Mouse (Mus musculus): ENCODE data around the gene Cipc.

The Cipc gene

DNA sequence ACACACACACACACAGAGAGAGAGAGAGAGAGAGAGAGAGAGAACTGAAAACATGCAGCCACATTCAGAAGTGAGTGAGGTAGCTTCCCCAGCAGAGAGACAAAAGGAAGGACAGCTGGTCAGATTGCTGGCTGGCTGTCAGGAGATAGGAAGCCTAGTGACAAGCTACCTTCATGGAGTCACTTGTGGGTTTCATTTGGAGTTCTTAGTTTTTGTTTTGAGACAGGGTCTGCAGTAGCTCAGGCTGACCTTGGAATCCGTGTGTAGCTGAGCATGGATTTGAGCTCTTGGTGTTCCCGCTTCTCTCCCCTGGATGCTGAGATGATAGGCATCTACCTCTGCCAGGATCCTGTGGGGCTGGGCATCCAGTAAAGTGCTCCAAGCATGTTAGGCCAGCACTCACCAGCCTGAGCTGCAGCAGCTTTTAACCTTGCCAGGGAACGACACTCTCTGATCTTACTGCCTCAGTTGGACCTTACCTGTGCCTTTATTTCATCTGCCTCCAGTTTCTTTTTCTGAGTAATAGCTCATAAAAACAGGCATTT, 14.0 kb downstream of the Cipc start:
- no peak for DNase-seq (ENCODE audit: low spot score)

- DNase-seq (ENCODE audit: low spot score) = peak; percentile 79
Observed at GRCm38 (mm10) chr12:86961589-86962344, 14.9 kb downstream of the Cipc start.

DNA sequence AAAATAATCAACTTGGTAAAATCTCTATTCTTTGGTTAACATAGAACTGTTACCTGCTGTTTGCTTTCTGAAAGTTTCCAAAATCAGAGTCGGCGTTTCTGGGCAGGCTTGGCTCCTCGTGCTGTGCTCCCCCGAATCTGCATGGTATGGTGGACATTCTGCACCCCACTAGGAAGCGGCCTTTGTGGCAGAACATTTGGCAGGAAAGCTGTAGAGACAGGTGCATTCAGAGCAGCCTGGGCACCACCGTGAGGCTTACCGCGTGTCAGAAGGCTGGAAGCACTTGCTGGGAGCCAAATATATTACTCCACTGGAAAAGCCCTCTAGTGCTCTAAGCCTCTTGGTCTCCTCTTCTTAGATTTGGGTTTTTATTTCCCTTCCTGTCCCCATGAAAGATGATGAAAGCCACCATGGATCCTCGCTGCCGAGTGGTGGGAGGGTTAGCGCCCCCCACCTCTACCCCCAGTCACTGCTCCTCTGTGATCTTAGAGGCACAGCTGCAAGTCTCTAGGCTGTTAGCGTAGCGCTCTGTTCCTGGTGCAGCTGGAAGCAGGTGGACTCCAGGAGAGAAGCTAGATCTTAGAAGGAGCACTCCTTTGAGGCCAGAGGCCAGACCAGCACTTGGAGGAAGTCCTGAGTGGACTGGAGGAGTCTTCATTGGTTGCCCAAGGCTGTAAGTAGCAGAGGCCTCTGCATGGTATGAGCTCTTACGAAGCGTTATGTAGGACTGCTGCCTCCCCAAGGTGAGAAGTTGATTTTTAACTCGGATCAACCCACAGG, 17.6 kb downstream of the Cipc start:
- DNase-seq (ENCODE audit: low spot score) = no peak

DNA sequence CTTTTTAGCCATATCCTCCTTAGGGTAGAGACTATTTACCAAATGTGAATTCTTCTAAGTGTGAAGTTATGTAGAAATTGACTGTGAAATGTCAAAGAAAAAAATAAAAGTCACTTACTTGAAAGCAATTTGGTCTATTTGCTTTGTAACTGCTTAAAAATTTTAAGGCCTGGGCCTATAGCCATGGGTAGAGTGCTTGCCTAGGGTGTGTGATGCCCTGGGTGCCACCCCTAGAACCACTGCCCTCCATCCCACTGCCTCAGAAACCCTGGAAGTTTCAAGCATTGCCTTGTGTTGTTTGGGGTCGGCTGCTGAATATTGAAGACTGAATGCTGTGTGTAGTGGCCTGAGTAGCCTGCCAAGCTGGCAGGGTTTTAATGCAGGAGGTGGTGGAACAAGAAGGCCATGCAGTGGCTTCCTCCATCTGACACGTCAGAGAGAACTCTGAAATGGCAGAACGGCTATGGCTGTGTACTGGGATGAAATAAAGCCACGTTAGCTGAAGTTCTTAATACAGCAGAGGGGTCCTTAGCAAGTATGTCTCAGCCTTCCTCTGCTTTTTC, 18.5 kb downstream of the Cipc start:
- no peak for DNase-seq (ENCODE audit: low spot score)

GRCm38 (mm10) chr12:86968468-86969219, 21.8 kb downstream of the Cipc start:
- DNase-seq (ENCODE audit: low spot score) = no peak

DNA sequence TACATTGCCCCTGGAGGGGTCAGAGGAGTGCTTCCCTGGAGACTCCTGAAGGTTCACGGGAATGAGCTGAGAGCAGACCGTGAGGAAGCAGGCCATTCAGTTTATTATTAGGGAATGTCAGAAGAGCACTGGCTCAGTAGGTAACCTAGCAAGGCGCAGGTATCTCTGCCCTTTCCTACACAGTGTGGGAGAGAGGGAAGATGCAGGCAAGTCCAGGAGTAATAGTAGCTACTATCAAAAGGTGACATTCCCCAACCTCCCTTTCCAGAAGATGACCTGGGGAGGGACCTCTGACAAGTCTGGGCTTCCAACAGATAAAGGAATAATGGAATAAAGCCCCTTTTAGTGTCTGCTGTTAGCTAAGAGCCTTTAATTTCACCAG, 22.4 kb downstream of the Cipc start:
- no peak for DNase-seq (ENCODE audit: low spot score)

DNA sequence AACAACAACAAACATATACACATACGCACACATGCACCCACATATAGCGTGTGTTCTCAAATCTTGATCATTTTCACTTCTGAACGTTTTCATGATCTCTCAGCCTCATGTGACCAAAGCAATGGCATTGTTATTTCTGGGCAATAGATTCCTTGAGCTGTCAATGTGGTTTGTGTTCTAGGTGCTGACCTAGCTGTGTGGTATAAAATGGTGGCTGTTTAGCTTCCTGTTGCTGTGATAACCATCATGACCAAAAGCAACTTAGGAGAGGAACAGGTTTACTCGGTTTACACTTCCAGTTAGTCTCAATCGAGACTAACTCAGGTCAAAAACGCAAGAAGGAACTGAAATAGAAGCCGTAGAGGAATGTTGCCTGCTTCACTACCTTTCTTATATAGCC, 24.2 kb downstream of the Cipc start:
- no peak for DNase-seq (ENCODE audit: low spot score)

- peak; percentile 82 for DNase-seq (ENCODE audit: low spot score)
Observed at GRCm38 (mm10) chr12:86973216-86973615, 26.4 kb downstream of the Cipc start.

DNA sequence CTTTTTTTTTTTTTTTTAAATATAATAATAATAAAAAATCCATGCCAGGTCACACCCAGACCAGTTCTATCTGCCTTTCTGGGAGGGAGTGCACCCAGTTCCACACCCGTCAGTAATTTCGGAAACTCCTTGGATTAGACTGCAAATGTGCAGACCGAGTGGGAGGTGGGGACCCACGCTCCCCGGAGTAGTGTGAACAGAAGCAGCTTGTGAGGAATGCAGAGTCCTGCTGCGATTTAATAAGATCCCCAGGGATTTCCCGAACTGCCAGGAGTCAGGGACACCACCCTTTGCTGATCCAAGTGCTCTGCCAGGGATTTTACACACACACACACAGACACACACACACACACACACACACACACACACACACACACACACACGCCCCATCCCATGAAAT, 26.9 kb downstream of the Cipc start:
- no peak for DNase-seq (ENCODE audit: low spot score)

DNA sequence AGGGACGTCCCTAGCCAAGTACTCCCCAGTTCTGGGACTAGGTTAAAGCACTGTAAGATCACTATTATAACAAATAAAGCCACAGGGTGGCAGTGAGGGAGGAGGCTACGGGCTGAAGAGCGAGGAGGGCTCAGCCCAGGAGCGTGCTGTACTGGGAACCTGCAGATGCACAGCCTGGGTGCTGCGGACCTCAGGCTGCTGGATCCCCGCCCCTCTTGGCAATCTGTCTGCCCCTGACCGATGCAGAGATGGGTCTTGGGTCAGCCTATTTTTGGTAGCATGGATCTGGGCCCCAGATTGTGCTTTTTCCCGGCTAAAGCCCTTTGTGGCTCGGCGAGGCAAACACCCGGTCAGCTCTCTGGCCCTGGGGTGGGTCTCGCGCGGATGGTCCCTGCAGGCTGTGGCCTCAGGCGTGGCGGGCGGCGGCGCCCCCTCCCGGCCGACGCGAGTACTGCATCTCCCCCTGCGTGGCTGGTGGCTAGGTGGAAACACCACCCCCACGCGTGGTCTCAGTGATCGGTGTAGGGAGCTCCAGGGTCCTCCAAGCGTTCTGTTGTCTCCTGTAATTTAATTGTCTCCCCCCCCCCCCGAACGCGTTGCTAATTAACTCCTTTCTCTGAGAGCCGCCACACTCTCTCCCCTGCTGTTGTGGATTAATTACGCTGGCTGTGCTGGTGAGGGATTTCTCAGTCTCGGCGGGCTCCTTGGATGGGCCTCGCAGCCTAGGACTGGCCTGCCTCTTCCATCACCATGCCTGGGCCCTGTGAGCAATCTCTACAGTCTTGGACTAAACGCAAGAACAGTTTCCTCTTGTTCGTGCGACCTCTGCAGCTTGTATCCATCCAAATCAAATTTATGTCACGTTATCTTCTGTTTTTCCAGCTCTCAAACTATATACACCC, 27.8 kb downstream of the Cipc start:
- peak; percentile 70 for DNase-seq (ENCODE audit: low spot score)

DNA sequence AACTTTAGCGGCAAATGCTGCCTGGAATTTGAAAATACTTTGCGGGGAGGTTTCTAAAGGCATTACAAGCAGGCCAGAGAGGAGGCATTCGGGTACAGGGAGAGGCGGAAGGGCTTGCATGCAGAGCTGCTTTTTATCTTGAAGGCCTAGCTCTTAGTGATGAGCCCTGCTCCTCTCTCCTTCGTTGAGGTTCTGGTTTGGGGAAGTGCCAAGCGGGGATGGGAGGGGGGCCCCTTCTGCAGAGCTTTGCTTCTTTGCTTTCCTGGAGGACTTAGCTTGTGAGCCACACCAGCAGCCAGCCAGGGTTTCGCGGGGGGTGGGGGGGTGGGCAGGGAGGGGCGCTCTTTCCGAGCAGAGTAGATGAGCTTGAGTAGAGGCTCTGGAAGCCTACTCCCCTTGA, 28.9 kb downstream of the Cipc start:
- DNase-seq (ENCODE audit: low spot score) = no peak

- DNase-seq (ENCODE audit: low spot score) = no peak
Observed at GRCm38 (mm10) chr12:86976511-86977168, 29.8 kb downstream of the Cipc start.

DNA sequence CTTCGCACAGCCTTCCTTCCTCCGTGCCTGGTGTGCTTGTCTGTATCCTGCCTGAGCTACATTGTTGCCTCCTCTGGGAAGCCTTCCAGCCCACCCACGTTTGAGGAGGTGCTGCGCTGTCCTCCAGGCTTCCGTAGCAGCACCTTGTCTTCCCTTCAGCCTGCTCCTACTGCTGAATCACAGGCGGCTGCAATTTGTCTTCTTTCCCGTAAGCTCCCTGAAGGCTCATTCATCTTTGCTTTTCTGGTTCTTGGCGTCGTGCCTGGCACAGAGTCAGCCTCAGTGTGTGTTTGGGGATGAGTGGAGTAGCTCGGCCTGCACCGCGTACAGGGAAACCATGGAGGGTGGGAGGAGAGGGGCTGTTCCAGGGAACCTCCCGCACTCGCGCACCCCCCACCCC, 31.0 kb downstream of the Cipc start:
- DNase-seq (ENCODE audit: low spot score) = peak; percentile 28

- no peak for DNase-seq (ENCODE audit: low spot score)
Observed at GRCm38 (mm10) chr12:86981180-86981579, 34.3 kb downstream of the Cipc start.

- peak; percentile 55 for DNase-seq (ENCODE audit: low spot score)
Observed at GRCm38 (mm10) chr12:86983470-86984193, 36.8 kb downstream of the Cipc start.

GRCm38 (mm10) chr12:86984194-86984555, 37.3 kb downstream of the Cipc start:
- DNase-seq (ENCODE audit: low spot score) = peak; percentile 60

DNA sequence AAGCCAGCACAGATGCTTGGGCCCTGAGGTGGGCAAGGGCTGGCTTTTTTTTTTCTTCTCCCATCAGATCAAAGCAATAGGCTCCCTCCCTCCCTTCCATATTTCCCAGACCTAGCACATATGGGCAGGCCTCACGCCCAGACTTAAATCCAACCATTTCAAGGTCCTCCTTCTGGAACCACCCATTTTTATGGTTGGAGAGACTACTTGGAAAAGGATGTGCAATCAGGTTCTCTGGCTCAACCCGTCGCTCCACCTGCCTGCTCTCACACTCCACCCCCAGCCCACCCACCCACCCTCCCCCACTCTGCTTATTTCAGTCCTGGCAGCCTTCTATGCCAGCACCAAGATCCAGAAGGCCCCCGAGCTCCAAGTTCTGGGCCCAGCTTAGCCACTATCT, 39.7 kb downstream of the Cipc start:
- no peak for DNase-seq (ENCODE audit: low spot score)

- DNase-seq (ENCODE audit: low spot score) = no peak
Observed at GRCm38 (mm10) chr12:86988227-86988626, 41.4 kb downstream of the Cipc start.

DNA sequence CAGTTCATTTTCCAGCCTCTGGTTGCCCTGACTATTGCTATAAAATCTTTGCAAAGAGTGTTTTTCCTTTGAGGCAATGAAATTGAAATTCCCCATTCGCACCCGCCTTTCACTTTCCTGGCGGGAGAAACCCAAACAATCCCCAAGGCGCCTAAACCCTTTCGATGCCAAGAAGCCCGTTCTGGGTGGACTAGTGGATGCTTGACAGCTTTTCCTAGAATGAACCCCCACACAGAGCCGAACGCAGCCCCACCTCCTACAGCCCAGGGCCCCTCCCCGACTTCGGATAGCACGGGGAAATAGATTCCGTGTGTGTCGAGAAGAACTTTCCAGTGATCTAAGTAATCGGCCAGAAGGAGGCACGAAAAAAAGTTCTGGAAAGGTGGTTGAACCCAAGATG, 42.5 kb downstream of the Cipc start:
- no peak for DNase-seq (ENCODE audit: low spot score)

All from urinary bladder, postnatal 14 days (tissue).